Mouse (Mus musculus) heart, embryonic 12.5 days (tissue): ENCODE data around the gene Fastkd1. TPM values are rescaled to one million over a fixed set of nuclear protein-coding genes. Genes with fewer than 3 reads are reported as not detected.

ENCODE experiments used
- polyA plus RNA-seq: library from polyadenylated mRNA; unstranded; fragments of >200 nt; fragmentation: Nextera tagmentation; extraction: Ambion mirVana; gene quantifications from 2 replicates; pipeline ENCODE4 v1.2.1, GENCODE M21; 2016

Fastkd1 gene
- polyA plus RNA-seq, 1 experiment from 2014 or later: 22.8 TPM

Other genes starting within 250 kb of the Fastkd1 start
- 0.74 and 0.78 TPM in 2 replicates for gene Lrp2, start 127.5 kb downstream of the Fastkd1 start, polyA plus RNA-seq
- 13.1 and 16.8 TPM in 2 replicates for gene Bbs5, start 66.3 kb downstream of the Fastkd1 start, polyA plus RNA-seq
- gene Klhl41, start 43.4 kb downstream of the Fastkd1 start, polyA plus RNA-seq: 16.6 and 17.3 TPM in 2 replicates
- 115 and 120 TPM in 2 replicates for gene Ppig, start 9.0 kb upstream of the Fastkd1 start, polyA plus RNA-seq
- gene Ccdc173, start 76.1 kb upstream of the Fastkd1 start, polyA plus RNA-seq: 1.3 TPM in 2 replicates
- gene Phospho2, start 76.1 kb upstream of the Fastkd1 start, polyA plus RNA-seq: 17.6 and 18.3 TPM in 2 replicates
- gene Klhl23, start 108.4 kb upstream of the Fastkd1 start, polyA plus RNA-seq: 58.9 and 64.1 TPM in 2 replicates
- 233 and 248 TPM in 2 replicates for gene Ssb, start 148.0 kb upstream of the Fastkd1 start, polyA plus RNA-seq
- 33.6 and 37.1 TPM in 2 replicates for gene Mettl5, start 172.1 kb upstream of the Fastkd1 start, polyA plus RNA-seq
- 18.6 and 20.3 TPM in 2 replicates for gene Ubr3, start 183.7 kb upstream of the Fastkd1 start, polyA plus RNA-seq